Mouse (Mus musculus) layer of hippocampus, adult 2 months (tissue): Measurements from ENCODE around the gene Gramd1b. TPM values are rescaled to one million over a fixed set of nuclear protein-coding genes. Genes with fewer than 3 reads are reported as not detected.

Source experiments
- DNase-seq, 2 experiments: peaks; one replicate each; pipeline ENCODE4 v3.0.0; 2022; ENCODE audit warnings: low spot score in 2 of 2
- H3K27ac ChIP-seq: fragments of 200-600 bp; 2 replicates; pipeline ENCODE4 v1.8.1; 2022
- H3K4me3 ChIP-seq: fragments of 200-600 bp; 2 replicates; pipeline ENCODE4 v1.8.1; 2022; ENCODE audit warnings: mild to moderate bottlenecking
- CTCF ChIP-seq: fragments of 200-600 bp; conservative IDR thresholded peaks from 2 replicates; pipeline ENCODE4 v1.8.1; 2022; ENCODE audit warnings: antibody characterized with exemption, mild to moderate bottlenecking, moderate library complexity
- total RNA-seq, 2 experiments: library from RNA; stranded (reverse); gene quantifications; 2 replicates each; pipeline ENCODE4 v1.2.3; 2021

The Gramd1b gene
- total RNA-seq, 2 experiments from 2014 or later, result 158 to 164 TPM

DNA sequence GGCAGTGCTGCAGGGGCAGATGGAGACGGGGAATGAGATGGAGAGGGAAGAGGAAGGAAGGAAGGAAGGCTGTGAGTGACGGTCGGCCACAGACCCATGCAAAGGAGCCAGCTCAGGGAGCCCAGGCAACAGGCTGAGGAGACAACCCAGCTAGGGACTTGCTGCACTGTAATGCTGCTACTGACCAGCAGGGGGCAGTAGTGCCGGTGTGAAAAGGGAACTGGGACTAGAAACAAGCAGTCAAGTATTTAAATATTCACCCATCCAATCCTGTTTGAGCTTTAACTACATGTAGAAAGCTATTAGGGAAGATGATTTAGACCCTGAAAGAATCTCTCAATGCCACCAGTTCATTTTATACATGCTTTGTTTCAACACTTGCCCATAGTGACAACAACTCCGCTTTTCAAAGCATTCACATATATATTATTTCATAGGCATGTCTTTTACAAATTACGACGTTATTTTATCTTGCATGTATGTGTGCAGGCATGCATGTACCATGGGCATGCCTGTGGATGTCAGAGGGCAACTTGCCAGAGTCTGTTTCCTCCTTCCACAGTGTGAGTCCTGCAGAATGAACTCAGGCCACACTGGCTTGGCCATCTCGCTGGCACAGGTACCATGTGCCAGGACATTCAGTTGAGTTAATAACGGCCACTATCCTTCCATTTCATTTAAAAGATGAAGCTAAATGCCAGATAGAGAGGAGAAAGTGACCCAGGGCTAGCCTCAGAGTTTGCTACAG is 197.4 kb downstream of the Gramd1b start:
- peak overlapping the region; percentile 99 for H3K27ac ChIP-seq
- peak overlapping the region; percentile 24; the same call in 1 of the 2 replicates for H3K4me3 ChIP-seq
- DNase-seq, result peak; percentile 86 to 93
- TF ChIP-seq CTCF, result peak; percentile 99

- no peak for TF ChIP-seq CTCF
- Histone ChIP-seq H3K27ac (peak overlapping the region; percentile 99), H3K4me3 (peak overlapping the region; percentile 24; the same call in 1 of the 2 replicates)
- no peak for DNase-seq
These were observed 198.2 kb downstream of the Gramd1b start for GRCm38 (mm10) chr9:40332731-40333648.

DNA sequence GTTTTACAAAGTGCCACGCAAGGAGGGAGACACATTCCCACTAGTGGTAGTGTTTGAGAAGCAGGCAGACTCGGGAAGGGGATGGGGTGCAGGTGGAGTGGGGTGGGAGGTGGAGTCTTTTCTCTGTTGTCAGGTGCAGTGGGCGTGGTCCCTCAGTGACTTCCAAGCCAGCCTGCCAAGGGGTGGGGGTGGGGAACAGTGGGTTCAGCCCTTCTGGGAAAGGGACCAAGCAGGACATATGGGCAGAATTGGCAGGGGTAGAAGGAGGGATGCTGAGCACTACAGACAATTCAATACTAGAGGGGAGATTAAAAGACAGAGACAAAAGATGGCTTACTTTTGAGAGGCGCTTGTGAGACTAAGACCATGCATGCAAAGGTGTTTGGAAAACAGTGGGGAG is 198.9 kb downstream of the Gramd1b start:
- peak; percentile 75 for DNase-seq
- no peak for TF ChIP-seq CTCF
- Histone ChIP-seq H3K27ac (peak overlapping the region; percentile 99), H3K4me3 (no peak overlapping the region)

DNA sequence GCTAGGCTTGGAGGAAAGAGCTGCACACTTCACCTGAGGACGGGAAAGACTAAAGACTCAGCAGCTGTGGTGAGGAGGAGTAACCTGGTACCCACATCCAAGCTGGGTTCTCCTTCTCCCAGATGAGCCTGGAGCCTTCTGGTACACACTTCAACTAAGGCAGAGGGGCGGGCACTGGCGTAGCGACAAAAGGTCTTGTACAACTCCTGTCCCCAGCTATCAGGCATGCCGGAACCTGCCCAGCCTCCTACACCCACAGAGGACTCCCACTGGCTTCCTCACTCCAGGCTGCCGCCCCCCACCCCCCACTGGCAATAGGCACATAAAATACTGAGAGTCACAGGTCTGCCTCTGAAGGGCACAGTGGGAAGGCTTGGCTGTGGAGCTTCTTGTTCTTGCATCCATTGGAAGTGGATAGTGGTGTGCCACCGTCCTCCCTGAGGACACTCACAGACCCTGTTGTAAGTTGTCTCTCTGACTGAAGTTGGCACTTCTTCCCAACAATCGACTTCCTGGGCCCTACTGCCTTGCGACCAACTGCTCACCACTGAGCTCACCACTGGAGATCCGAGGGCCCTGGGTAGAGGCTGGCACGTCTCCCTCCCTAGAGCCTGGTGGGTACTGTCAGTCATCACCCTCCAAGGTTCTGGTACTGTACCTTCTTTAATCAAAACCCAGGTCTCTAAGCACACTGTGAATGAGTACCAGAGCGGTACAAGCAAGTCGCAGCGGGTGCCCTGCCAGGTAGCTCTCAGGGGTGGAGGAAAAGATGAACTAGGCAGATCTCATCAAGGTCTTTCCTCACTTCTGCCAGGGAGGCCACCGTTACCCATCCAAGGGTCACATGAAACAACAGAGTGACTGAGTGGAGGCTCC is 199.5 kb downstream of the Gramd1b start:
- TF ChIP-seq CTCF, result no peak
- Histone ChIP-seq H3K27ac (peak overlapping the region; percentile 99), H3K4me3 (no peak overlapping the region)
- DNase-seq, result no peak

- TF ChIP-seq CTCF, result peak; percentile 96
- no peak overlapping the region for H3K4me3 ChIP-seq
- DNase-seq, result peak; percentile 89 to 91
- peak overlapping the region; percentile 99 for H3K27ac ChIP-seq
These were observed 200.4 kb downstream of the Gramd1b start for GRCm38 (mm10) chr9:40330609-40331382.

GRCm38 (mm10) chr9:40326260-40326915 is 204.8 kb downstream of the Gramd1b start:
- TF ChIP-seq CTCF, result no peak
- Histone ChIP-seq H3K4me3 (no peak overlapping the region), H3K27ac (peak overlapping the region; percentile 59)
- DNase-seq, result no peak

DNA sequence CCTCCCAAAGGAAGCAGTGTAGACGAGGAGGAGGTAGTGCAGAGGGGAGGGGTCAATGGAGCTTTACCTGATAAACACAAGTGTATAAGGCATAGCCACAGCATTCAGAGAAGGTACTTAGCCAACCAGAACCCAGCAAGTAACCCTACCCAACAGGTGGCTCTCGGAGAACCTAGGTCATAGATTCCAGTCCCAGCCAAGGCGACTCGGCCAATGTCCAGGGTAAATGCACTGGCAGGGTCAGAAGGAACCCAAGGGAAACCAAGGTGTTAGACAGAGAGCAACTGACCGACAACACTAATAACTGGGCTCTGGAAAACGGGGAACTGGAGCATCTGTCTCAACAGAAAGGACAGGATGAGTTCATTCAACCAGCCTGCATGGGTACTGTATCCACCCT is 206.4 kb downstream of the Gramd1b start:
- H3K4me3 ChIP-seq, result no peak overlapping the region
- peak overlapping the region; percentile 61; the same call in 1 of the 2 replicates for H3K27ac ChIP-seq
- DNase-seq, result no peak
- no peak for TF ChIP-seq CTCF

- no peak for TF ChIP-seq CTCF
- H3K27ac ChIP-seq, result peak overlapping the region; percentile 61; the same call in 1 of the 2 replicates
- no peak for DNase-seq
- no peak overlapping the region for H3K4me3 ChIP-seq
These were observed 206.9 kb downstream of the Gramd1b start for GRCm38 (mm10) chr9:40324232-40324792.

DNA sequence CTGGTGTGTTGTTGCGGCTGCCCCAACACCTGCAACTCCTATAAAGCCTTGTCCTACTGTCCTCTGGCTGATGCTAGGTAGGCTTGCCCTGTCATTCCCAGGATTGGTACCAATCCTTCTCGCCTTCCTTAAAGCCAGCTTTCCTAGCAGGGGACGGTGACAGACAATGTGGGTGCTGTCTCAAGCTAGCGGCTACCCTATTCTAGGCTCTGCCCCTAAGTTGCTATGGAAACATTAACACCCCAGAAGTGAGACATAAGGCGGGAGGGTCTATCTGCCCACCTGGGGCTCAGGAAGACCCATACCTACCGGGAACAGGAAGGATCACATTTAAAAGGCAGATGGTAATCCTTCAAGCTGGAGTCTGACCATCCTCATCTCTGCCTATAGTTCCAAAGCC is 207.4 kb downstream of the Gramd1b start:
- Histone ChIP-seq H3K27ac (peak overlapping the region; percentile 61; the same call in 1 of the 2 replicates), H3K4me3 (no peak overlapping the region)
- no peak for TF ChIP-seq CTCF
- DNase-seq, result no peak

DNA sequence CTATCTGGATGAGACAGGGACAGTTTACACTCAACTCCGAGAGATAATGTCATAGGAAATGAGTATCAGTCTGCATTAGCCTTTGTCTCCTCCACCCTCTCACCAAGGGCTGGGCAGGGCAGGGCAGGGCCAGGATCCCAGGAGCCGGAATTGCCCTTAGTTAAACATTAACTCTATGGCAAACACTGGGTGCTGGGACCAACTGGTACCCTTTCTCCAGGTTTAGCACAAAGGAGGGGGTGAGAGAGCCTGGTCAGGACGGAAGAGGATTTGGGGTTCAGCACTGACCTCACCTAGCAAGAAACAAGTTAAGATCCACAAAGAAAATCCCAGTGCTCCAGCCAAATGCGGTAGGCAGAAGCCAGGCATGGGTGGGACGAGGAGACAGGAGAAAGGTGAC is 208.0 kb downstream of the Gramd1b start:
- peak overlapping the region; percentile 61; the same call in 1 of the 2 replicates for H3K27ac ChIP-seq
- no peak for DNase-seq
- no peak overlapping the region for H3K4me3 ChIP-seq
- TF ChIP-seq CTCF, result no peak

GRCm38 (mm10) chr9:40322372-40322771 is 208.8 kb downstream of the Gramd1b start:
- no peak for TF ChIP-seq CTCF
- no peak for DNase-seq
- H3K4me3 ChIP-seq, result no peak overlapping the region
- peak overlapping the region; percentile 84 for H3K27ac ChIP-seq
